Mouse (Mus musculus) kidney, embryonic 15.5 days (tissue): ENCODE data around the gene Rnf187. TPM values are rescaled to one million over a fixed set of nuclear protein-coding genes. Genes with fewer than 3 reads are reported as not detected.

Experiments
- ATAC-seq: fragments of 200-750 bp; cut with Nextera tagmentation; replicated peaks from 2 replicates; pipeline ENCODE4 v1.8.0; 2017; ENCODE audit warnings: moderate TSS enrichment; ENCODE audit not compliant: low FRiP score
- H3K27ac ChIP-seq: fragments of 300-500 bp; sonication (generic); 2 replicates; pipeline ENCODE4 v1.5.1; 2015; ENCODE audit warnings: mild to moderate bottlenecking, inconsistent platforms
- H3K27me3 ChIP-seq: fragments of 300-500 bp; sonication (generic); 2 replicates; pipeline ENCODE4 v1.6.1; 2015; ENCODE audit warnings: inconsistent platforms
- H3K36me3 ChIP-seq: fragments of 300-500 bp; sonication (generic); 2 replicates; pipeline ENCODE4 v1.6.1; 2015; ENCODE audit warnings: inconsistent platforms
- H3K4me1 ChIP-seq: fragments of 300-500 bp; sonication (generic); 2 replicates; pipeline ENCODE4 v1.6.1; 2015; ENCODE audit warnings: inconsistent platforms
- H3K4me2 ChIP-seq: fragments of 300-500 bp; sonication (generic); 2 replicates; pipeline ENCODE4 v1.6.1; 2015; ENCODE audit warnings: moderate library complexity, mild to moderate bottlenecking, inconsistent platforms
- H3K4me3 ChIP-seq: fragments of 300-500 bp; sonication (generic); replicated peaks from 2 replicates; pipeline ENCODE4 v1.5.1; 2015; ENCODE audit warnings: mild to moderate bottlenecking, inconsistent platforms
- H3K9ac ChIP-seq: fragments of 300-500 bp; sonication (generic); 2 replicates; pipeline ENCODE4 v1.6.1; 2015; ENCODE audit warnings: mild to moderate bottlenecking, inconsistent platforms
- H3K9me3 ChIP-seq: fragments of 300-500 bp; sonication (generic); replicated peaks from 2 replicates; pipeline ENCODE4 v1.6.1; 2016; ENCODE audit warnings: inconsistent platforms
- WGBS: fragments of 180-500 bp; shearing (Covaris S2); methylation state at CpG from one replicate; pipeline ENCODE4 v1.1.7; 2015; ENCODE audit warnings: mixed read lengths; 5-methylcytosine and 5-hydroxymethylcytosine counted together
- polyA plus RNA-seq: library from polyadenylated mRNA; unstranded; fragments of >200 nt; fragmentation: Nextera tagmentation; extraction: Ambion mirVana; gene quantifications from 2 replicates; pipeline ENCODE4 v1.2.1, GENCODE M21; 2015

The Rnf187 gene
- polyA plus RNA-seq, 1 experiment from 2014 or later, result 247 TPM

DNA sequence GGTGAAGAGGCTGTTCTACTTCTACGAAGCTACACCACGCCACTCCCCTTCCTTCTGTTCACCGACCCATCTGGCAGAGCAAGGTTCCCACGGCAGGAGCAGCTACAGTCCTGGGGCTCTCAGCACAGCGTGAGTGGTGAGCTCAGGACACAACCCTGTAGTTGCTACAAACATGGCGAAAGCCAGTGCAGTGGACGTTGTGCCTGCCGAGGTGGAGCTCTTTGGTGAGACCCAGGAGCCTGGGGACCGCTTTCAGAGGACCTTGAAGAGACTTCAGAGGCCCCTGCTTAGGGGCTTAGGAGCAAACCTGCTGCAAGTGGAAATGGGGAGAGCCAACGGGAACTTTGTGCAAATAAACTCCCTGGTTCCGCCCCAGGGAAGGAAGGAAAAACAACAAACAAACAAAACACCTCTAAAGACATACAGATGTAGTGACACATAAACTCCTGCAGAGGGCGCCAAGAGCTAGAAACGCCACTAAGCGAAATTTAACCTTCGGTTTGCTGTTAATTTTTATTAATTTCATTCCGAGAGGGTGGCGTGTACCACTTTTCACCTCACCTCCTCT lies 24.2 kb downstream of the Rnf187 start:
- Histone ChIP-seq H3K9ac (peak overlapping the region; percentile 37; the same call in 1 of the 2 replicates), H3K27ac (no peak overlapping the region), H3K9me3 (no peaks in the 10 kb centered on the region), H3K4me2 (peak overlapping the region; percentile 60), H3K4me1 (peaks cover 6% of the 10 kb centered on the region), H3K27me3 (0 out of 2 replicates have a peak, but pooled peaks cover 5% of the 10 kb centered on the region), H3K36me3 (no peaks in the 10 kb centered on the region), H3K4me3 (peak overlapping the region; percentile 36)
- 18% methylated on average over 17 of the region's 17 CpGs for WGBS
- ATAC-seq, result 0 out of 2 replicates have a peak, but pooled peaks have one; percentile 4

DNA sequence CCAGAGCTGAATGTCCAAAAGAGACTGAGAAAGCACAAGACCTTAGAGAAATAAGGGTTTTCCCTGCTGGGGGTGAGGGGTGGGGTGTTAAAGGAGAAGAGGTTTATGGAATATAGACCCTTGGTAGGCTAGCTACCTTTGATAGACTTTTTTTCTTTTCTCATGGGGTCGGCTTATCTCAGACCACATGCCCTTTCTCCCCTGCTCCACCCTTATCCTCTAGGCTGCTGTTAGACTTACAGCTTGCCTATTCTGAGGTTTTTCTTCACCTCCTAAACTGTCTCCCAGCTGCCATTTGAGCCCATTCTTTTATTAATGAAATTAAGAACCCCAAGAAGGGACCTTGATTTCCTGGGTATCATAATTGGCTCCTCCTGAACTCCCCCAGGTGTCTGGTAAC lies 24.9 kb downstream of the Rnf187 start:
- no peaks in the 10 kb centered on the region for H3K9me3 ChIP-seq
- no peaks in the 10 kb centered on the region for H3K36me3 ChIP-seq
- no peak overlapping the region for H3K4me2 ChIP-seq
- peaks cover 6% of the 10 kb centered on the region for H3K4me1 ChIP-seq
- 0 out of 2 replicates have a peak, but pooled peaks cover 5% of the 10 kb centered on the region for H3K27me3 ChIP-seq
- H3K9ac ChIP-seq, result no peak overlapping the region
- no peak overlapping the region for H3K27ac ChIP-seq
- ATAC-seq, result no peak
- WGBS, result 92% methylated on average over 1 of the region's 1 CpGs
- no peak overlapping the region for H3K4me3 ChIP-seq

DNA sequence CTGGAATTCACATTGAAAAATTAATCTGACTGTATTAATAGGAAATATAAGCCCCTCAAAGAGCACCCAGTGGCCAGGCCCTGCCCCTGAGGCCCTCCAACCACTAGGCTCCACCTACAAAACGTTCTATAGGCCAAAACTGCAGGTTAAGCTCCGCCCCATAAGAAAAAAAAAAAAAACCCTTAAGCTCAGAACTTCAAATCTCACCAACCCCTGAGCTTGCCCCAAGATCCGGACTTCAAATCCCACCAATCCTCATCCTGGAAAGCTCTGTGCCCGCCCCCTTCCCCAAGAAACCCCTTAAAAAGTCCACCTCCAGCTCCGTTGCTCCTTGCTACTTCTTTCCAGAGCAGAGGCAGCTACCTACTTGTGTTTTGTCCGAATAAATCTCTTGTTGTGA lies 33.9 kb downstream of the Rnf187 start:
- no peak overlapping the region; the same call in 1 of the 2 replicates for H3K4me3 ChIP-seq
- peaks cover 16% of the 10 kb centered on the region; the same call in 1 of the 2 replicates for H3K4me1 ChIP-seq
- H3K27ac ChIP-seq, result no peak overlapping the region
- no peaks in the 10 kb centered on the region for H3K27me3 ChIP-seq
- no peaks in the 10 kb centered on the region for H3K9me3 ChIP-seq
- no peak for ATAC-seq
- H3K9ac ChIP-seq, result no peak overlapping the region
- 49% methylated on average over 6 of the region's 6 CpGs for WGBS
- peaks cover 26% of the 10 kb centered on the region for H3K36me3 ChIP-seq
- H3K4me2 ChIP-seq, result peak overlapping the region; percentile 86

DNA sequence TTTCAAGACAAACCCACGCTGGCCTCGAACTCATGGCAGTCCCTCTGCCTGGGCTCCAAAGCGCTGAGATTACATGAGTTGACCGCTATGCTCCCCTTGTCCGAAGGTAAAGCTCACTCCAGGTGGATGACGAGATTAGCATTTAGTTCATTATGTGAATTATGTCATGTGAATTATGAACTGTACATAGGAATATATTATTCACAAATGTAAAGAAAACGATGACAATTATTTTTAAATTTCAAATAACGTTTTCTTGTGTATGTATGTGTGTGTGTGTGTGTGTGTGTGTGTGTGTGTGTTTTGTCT lies 34.4 kb downstream of the Rnf187 start:
- peaks cover 16% of the 10 kb centered on the region; the same call in 1 of the 2 replicates for H3K4me1 ChIP-seq
- peak overlapping the region; percentile 80 for H3K4me3 ChIP-seq
- ATAC-seq, result peak; percentile 13
- H3K9me3 ChIP-seq, result no peaks in the 10 kb centered on the region
- peak overlapping the region; percentile 93 for H3K27ac ChIP-seq
- H3K27me3 ChIP-seq, result no peaks in the 10 kb centered on the region
- 3% methylated on average over 8 of the region's 8 CpGs for WGBS
- peaks cover 29% of the 10 kb centered on the region for H3K36me3 ChIP-seq
- peak overlapping the region; percentile 88 for H3K9ac ChIP-seq
- peak overlapping the region; percentile 86 for H3K4me2 ChIP-seq

DNA sequence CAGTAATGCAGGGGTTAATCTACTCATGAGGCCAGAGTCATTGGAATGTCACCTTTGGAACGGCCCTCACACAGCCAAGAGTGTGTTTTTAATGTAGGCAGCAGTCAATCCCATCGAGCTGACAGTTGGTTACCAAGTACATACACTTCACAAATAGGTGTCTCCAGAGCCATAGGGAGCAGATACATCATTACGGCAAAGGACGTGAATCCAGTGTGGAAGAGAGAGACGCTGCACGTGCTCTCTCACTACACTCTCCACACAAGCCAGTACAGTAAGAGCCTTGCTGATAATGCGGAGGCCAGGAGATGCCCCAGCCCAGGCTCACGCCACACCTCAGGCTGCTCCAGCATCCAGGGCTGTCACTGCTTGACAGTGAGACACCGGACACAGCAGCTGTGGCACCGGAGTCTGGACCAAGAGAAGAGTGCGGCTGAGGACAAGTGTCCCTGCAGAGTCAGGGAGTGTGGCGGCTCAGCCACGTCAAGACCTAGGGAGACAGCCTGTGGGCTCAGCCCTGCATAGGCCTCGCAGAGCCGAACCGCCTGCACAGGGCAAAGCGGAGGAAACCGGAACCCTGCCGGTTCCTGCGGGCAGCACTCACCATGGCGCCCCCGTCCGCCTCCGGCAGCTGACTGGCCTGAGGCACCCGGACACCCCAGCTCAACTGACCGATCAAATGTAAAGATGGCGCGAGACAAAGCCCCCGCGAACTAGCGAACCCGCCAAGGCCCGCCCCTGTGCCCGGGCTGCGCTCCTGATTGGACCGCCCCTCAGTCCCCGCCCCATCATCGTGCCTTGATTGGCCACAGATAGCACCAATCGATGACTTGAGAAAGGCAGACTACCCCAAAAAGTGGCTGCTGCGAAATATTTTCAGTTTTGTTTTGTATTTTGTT lies 35.0 kb downstream of the Rnf187 start, which contains the start of gene Zfp39:
Gene Zfp39 (minus strand): TSS at position 715 of the 899 bp plus-strand sequence.
- Histone ChIP-seq H3K27ac (peak within 1 kb of the TSS; percentile 93), H3K4me3 (peak within 1 kb of the TSS; percentile 80), H3K27me3 (no peaks in the 10 kb centered on the region), H3K4me1 (peaks cover 16% of the 10 kb centered on the region; the same call in 1 of the 2 replicates), H3K4me2 (peak within 1 kb of the TSS; percentile 86), H3K9me3 (no peaks in the 10 kb centered on the region), H3K36me3 (peaks cover 35% of the 10 kb centered on the region), H3K9ac (peak within 1 kb of the TSS; percentile 88)
- WGBS, result 0% methylated on average over 40 of the region's 40 CpGs
- peak; percentile 96 for ATAC-seq

DNA sequence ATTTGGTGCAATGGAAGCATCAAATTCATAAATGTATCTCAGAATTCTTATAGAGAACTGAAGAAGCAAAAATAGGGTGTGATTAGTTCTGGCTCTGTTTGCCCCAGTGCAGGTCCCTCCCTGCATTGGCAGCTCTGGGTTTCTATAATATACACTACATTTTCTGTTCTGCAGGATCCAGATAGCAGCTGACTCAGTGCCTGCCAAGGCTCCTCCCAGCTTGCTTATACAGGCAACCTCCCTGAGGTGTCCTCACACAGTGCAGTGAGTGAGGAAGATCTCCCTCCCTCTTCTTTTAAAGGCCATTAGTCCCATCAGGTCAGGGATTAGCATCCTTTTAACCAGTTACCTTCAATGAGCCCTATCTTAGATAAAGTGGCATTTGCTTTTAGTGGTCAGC lies 37.6 kb downstream of the Rnf187 start:
- H3K4me2 ChIP-seq, result no peak overlapping the region
- H3K9me3 ChIP-seq, result no peaks in the 10 kb centered on the region
- no peak overlapping the region for H3K9ac ChIP-seq
- H3K27ac ChIP-seq, result no peak overlapping the region
- H3K27me3 ChIP-seq, result no peaks in the 10 kb centered on the region
- ATAC-seq, result no peak
- H3K36me3 ChIP-seq, result peaks cover 57% of the 10 kb centered on the region
- no peak overlapping the region for H3K4me3 ChIP-seq
- peaks cover 16% of the 10 kb centered on the region; the same call in 1 of the 2 replicates for H3K4me1 ChIP-seq

DNA sequence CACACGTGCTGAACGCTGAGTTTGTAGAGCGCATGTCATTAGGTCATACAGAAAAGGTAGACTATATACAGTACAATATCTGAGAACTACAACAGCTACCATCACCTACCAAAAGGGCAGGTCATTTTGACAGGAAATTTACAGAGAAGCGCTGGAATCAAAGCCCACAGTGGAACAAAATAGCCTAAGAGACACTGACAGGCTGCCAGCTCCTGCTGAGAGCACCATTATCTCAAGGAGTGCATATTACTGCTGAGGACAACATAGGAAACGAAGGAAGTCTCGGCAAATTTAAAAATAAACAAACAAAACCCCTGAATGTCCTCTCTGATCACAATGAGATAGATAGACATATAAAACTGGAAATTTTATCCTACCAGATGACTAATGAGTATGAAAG lies 41.2 kb downstream of the Rnf187 start:
- H3K4me1 ChIP-seq, result peaks cover 5% of the 10 kb centered on the region; the same call in 1 of the 2 replicates
- H3K4me3 ChIP-seq, result no peak overlapping the region
- no peak overlapping the region for H3K9ac ChIP-seq
- peaks cover 88% of the 10 kb centered on the region for H3K36me3 ChIP-seq
- WGBS, result 91% methylated on average over 6 of the region's 6 CpGs
- H3K27ac ChIP-seq, result no peak overlapping the region
- H3K27me3 ChIP-seq, result no peaks in the 10 kb centered on the region
- H3K9me3 ChIP-seq, result no peaks in the 10 kb centered on the region
- no peak for ATAC-seq
- no peak overlapping the region for H3K4me2 ChIP-seq

DNA sequence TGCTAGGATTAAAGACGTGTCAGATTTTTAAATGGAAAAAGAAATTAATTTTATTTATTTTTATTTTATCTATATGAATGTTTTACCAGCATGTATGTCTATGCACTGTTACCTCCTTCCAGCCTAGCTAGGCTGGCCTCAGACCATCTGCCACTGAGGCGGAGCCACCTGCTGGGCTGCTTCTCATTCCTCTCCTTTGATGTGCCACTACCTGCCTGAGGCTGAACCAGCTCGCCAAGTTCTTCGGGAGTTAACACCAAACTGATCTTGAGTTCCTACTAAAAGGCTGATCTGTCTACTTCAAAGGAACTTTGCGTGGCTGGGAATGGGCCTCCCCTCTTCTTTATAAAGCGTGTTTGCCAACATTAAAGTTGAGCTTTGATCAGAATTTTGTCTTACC lies 44.3 kb downstream of the Rnf187 start:
- Histone ChIP-seq H3K27me3 (no peaks in the 10 kb centered on the region), H3K4me2 (no peak overlapping the region), H3K36me3 (peaks cover 89% of the 10 kb centered on the region), H3K9ac (no peak overlapping the region), H3K9me3 (no peaks in the 10 kb centered on the region), H3K4me1 (no peaks in the 10 kb centered on the region), H3K4me3 (no peak overlapping the region), H3K27ac (no peak overlapping the region)
- 60% methylated on average over 6 of the region's 6 CpGs for WGBS
- ATAC-seq, result no peak

DNA sequence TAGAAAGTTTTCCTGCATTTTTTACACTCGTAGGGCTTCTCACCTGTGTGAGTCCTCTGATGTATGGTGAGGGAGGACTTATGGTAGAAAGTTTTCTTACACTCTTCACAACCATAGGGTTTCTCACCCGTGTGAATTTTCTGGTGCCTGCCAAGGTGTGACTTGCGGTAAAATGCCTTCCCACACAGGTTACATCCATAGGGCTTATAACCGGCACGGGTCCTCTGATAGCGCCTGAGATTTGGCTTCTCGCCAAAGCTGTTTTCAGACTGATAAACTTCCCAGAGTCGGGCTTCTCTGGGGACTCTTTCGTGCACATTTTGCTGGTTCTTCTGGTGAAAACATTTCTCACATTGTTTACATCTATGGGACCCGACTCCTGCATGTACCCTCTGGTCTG lies 48.2 kb downstream of the Rnf187 start:
- no peak for ATAC-seq
- Histone ChIP-seq H3K9me3 (no peaks in the 10 kb centered on the region), H3K9ac (no peak overlapping the region), H3K4me1 (no peaks in the 10 kb centered on the region), H3K27me3 (no peaks in the 10 kb centered on the region), H3K27ac (no peak overlapping the region), H3K4me3 (no peak overlapping the region), H3K36me3 (peaks cover 70% of the 10 kb centered on the region), H3K4me2 (no peak overlapping the region)
- 92% methylated on average over 10 of the region's 10 CpGs for WGBS

DNA sequence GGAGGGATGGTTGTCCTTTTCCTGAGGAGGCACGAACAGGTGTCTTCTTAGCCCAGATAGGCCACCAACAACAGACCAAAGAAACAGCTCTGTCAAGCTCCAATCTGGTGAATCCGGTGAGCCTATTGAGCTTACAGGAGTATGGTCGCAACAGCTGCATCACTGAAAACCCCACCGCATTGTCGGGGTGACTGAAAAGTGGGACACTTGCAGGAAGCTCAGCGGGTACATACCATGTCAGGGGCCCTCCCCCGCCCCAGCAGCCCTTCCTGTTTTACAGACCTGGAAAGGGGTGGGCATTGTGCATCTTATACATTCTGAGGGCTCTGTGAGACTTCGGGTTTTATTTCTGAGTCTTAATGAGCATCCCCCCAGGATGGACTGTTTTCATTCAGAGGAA lies 55.0 kb downstream of the Rnf187 start:
- Histone ChIP-seq H3K9me3 (no peaks in the 10 kb centered on the region), H3K4me2 (no peak overlapping the region), H3K27ac (no peak overlapping the region), H3K36me3 (peaks cover 50% of the 10 kb centered on the region), H3K9ac (no peak overlapping the region), H3K4me1 (no peaks in the 10 kb centered on the region), H3K27me3 (no peaks in the 10 kb centered on the region), H3K4me3 (no peak overlapping the region)
- WGBS, result 85% methylated on average over 8 of the region's 8 CpGs
- ATAC-seq, result no peak
